Mouse (Mus musculus) c-Kit-positive CD71-positive TER-119-positive erythroid progenitor cells, embryonic 14.5 days (primary cell): ENCODE measurements around the gene Rbfox3.

Experiments
- DNase-seq: peaks from one replicate; pipeline ENCODE4 v3.0.0-alpha.2; 2013; ENCODE audit warnings: low spot score

The Rbfox3 gene

GRCm38 (mm10) chr11:118476396-118477373 lies 434.7 kb downstream of the Rbfox3 start, which contains the start of gene Engase:
Gene Engase (plus strand): TSS chr11:118476829.
- peak; percentile 92 for DNase-seq

GRCm38 (mm10) chr11:118475496-118476083 lies 435.8 kb downstream of the Rbfox3 start:
- DNase-seq = no peak

- no peak for DNase-seq
These were observed 437.4 kb downstream of the Rbfox3 start for GRCm38 (mm10) chr11:118473842-118474500.

GRCm38 (mm10) chr11:118473161-118473560 lies 438.2 kb downstream of the Rbfox3 start:
- DNase-seq = no peak

- DNase-seq = no peak
These were observed 439.7 kb downstream of the Rbfox3 start for GRCm38 (mm10) chr11:118471676-118472075.

GRCm38 (mm10) chr11:118470234-118470966 lies 441.0 kb downstream of the Rbfox3 start:
- no peak for DNase-seq

- no peak for DNase-seq
These were observed 441.8 kb downstream of the Rbfox3 start for GRCm38 (mm10) chr11:118469509-118470160.

GRCm38 (mm10) chr11:118467441-118468035 lies 443.9 kb downstream of the Rbfox3 start:
- DNase-seq = no peak

GRCm38 (mm10) chr11:118460280-118460679 lies 451.1 kb downstream of the Rbfox3 start:
- no peak for DNase-seq

- no peak for DNase-seq
These were observed 451.9 kb downstream of the Rbfox3 start for GRCm38 (mm10) chr11:118459536-118459935.

GRCm38 (mm10) chr11:118459051-118459450 lies 452.3 kb downstream of the Rbfox3 start:
- DNase-seq = no peak

- no peak for DNase-seq
These were observed 454.5 kb downstream of the Rbfox3 start for GRCm38 (mm10) chr11:118456937-118457336.

GRCm38 (mm10) chr11:118455788-118456187 lies 455.6 kb downstream of the Rbfox3 start:
- DNase-seq = no peak

GRCm38 (mm10) chr11:118453886-118454671 lies 457.3 kb downstream of the Rbfox3 start:
- DNase-seq = no peak

GRCm38 (mm10) chr11:118452955-118453354 lies 458.4 kb downstream of the Rbfox3 start:
- DNase-seq = no peak

GRCm38 (mm10) chr11:118451211-118451610 lies 460.2 kb downstream of the Rbfox3 start:
- no peak for DNase-seq

GRCm38 (mm10) chr11:118448385-118448784 lies 463.0 kb downstream of the Rbfox3 start:
- DNase-seq = no peak

- DNase-seq = no peak
These were observed 464.1 kb downstream of the Rbfox3 start for GRCm38 (mm10) chr11:118447346-118447745.

GRCm38 (mm10) chr11:118445843-118446242 lies 465.6 kb downstream of the Rbfox3 start:
- peak; percentile 62 for DNase-seq
